Mouse (Mus musculus) heart, adult 2 months (tissue): ENCODE measurements around the gene Rras.

Source experiments
- CTCF ChIP-seq: fragments of 200-600 bp; IDR thresholded peaks from 2 replicates; pipeline ENCODE4 v1.8.1; 2022; ENCODE audit warnings: antibody characterized with exemption, mild to moderate bottlenecking, moderate library complexity
- EP300 ChIP-seq: fragments of 200-500 bp; IDR thresholded peaks from 2 replicates; pipeline ENCODE4 v1.6.1; 2011; ENCODE audit warnings: low read depth, low read length, control low read depth; ENCODE audit not compliant: insufficient read depth
- POLR2A ChIP-seq: fragments of 200-500 bp; IDR thresholded peaks from 2 replicates; pipeline ENCODE4 v1.6.1; 2011; ENCODE audit warnings: mild to moderate bottlenecking, low read depth, low read length, control low read depth; ENCODE audit not compliant: insufficient read depth

GRCm38 (mm10) chr7:44983085-44983484 is 34.7 kb upstream of the Rras start:
- TF ChIP-seq CTCF = peak; percentile 99
- peak; percentile 89 for TF ChIP-seq EP300
- TF ChIP-seq POLR2A = no peak
